Mouse (Mus musculus): ENCODE data around the gene Ring1. TPM values are rescaled to one million over a fixed set of nuclear protein-coding genes. Genes with fewer than 3 reads are reported as not detected.

Ring1 gene
- total and polyA plus RNA-seq, 2 experiments from 2014 or later, result 19.1 to 19.2 TPM

GRCm38 (mm10) chr17:33973572-33973971 lies 50.9 kb downstream of the Ring1 start:
- no peak for TF ChIP-seq CTCF (IDR thresholded peaks at IDR 0.05; ENCODE audit: low read depth)
- no peak overlapping the region for H3K9ac ChIP-seq (replicated peaks; ENCODE audit: low read length)
- no peaks in the 10 kb centered on the region for H3K36me3 ChIP-seq (ENCODE audit: insufficient read depth, low read length)
- no peaks in the 10 kb centered on the region for H3K4me1 ChIP-seq (ENCODE audit: insufficient read depth, low read length)
- H3K27me3 ChIP-seq (ENCODE audit: insufficient read depth, low read length), result peaks cover 10% of the 10 kb centered on the region
- H3K9me3 ChIP-seq (ENCODE audit: low read length), result no peaks in the 10 kb centered on the region
- ATAC-seq (no peak), DNase-seq (ENCODE audit: low spot score) (no peak)
- no peak overlapping the region for H3K4me2 ChIP-seq (ENCODE audit: low read depth, low read length)
- H3K4me3 ChIP-seq (ENCODE audit: low read length), result no peak overlapping the region
- no peak overlapping the region for H3K27ac ChIP-seq
- WGBS, result 64% methylated on average over 3 of the region's 3 CpGs

DNA sequence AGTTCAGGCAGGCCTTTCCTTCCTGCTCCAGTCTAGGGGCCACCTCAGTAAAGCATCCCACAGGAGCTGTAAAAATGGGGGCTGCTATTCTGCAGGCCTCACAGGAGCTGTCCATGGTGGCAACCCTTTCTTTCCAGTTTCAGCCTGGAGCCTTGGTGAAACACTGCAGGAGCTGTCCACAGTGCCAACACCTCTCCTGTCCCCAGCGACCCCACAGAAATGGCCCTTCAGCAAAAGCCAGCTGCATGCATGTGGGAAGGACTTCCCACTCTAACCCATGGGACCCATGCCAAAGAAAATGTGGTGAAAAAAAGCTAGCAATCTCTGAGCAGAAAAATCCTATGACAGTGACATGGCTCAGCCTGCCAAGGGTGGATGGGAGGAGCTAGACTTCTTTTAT lies 51.8 kb downstream of the Ring1 start:
- Histone ChIP-seq H3K9me3 (ENCODE audit: low read length) (no peaks in the 10 kb centered on the region), H3K27me3 (ENCODE audit: insufficient read depth, low read length) (0 out of 2 replicates have a peak, but pooled peaks cover 4% of the 10 kb centered on the region), H3K36me3 (ENCODE audit: insufficient read depth, low read length) (no peaks in the 10 kb centered on the region), H3K4me1 (ENCODE audit: insufficient read depth, low read length) (no peaks in the 10 kb centered on the region), H3K4me2 (ENCODE audit: low read depth, low read length) (no peak overlapping the region), H3K9ac (replicated peaks; ENCODE audit: low read length) (no peak overlapping the region), H3K4me3 (ENCODE audit: low read length) (no peak overlapping the region), H3K27ac (no peak overlapping the region)
- 13% methylated on average over 1 of the region's 1 CpGs for WGBS
- TF ChIP-seq CTCF (IDR thresholded peaks at IDR 0.05; ENCODE audit: low read depth), result no peak
- DNase-seq (ENCODE audit: low spot score) (peak; percentile 16), ATAC-seq (no peak)

MicroRNA genes within 50 kb of the gene (microRNA counts, 519-probe panel; counts per million panel counts)
- 3,791 counts per million, percentile 66 among the panel's probes with 10 or more counts for microRNA mmu-miR-219

Small RNA genes within 50 kb of the gene (microRNA-seq; reads per million reads assigned to microRNA genes)
- gene Mir219a-1, result 0 reads per million in 2 experiments
- gene Mir219c, result 0 reads per million in 2 experiments

Other genes with a start within 250 kb of the Ring1 start
Only the 30 nearest of the 33 such genes appear.
- 33.5 and 57.2 TPM in 2 replicates for gene Kank3, start 214.2 kb downstream of the Ring1 start, total RNA-seq (2014; rRNA removed)
- gene Kank3, start 214.2 kb downstream of the Ring1 start, polyA plus RNA-seq (2015; fragmentation: Nextera tagmentation; extraction: Ambion mirVana), result 44.1 and 47.9 TPM in 2 replicates
- gene Rps28, start 200.1 kb downstream of the Ring1 start, total RNA-seq (2014; rRNA removed), result 117 and 293 TPM in 2 replicates
- gene Rps28, start 200.1 kb downstream of the Ring1 start, polyA plus RNA-seq (2015; fragmentation: Nextera tagmentation; extraction: Ambion mirVana), result 609 and 617 TPM in 2 replicates
- 289 and 356 TPM in 2 replicates for gene Ndufa7, start 200.1 kb downstream of the Ring1 start, total RNA-seq (2014; rRNA removed)
- 562 and 577 TPM in 2 replicates for gene Ndufa7, start 200.1 kb downstream of the Ring1 start, polyA plus RNA-seq (2015; fragmentation: Nextera tagmentation; extraction: Ambion mirVana)
- 25.1 and 26.0 TPM in 2 replicates for gene Cd320, start 181.6 kb downstream of the Ring1 start, total RNA-seq (2014; rRNA removed)
- 55.7 and 58.6 TPM in 2 replicates for gene Cd320, start 181.6 kb downstream of the Ring1 start, polyA plus RNA-seq (2015; fragmentation: Nextera tagmentation; extraction: Ambion mirVana)
- not detected in 2 replicates for gene Gm7029, start 150.8 kb downstream of the Ring1 start, total RNA-seq (2014; rRNA removed)
- gene Gm7029, start 150.8 kb downstream of the Ring1 start, polyA plus RNA-seq (2015; fragmentation: Nextera tagmentation; extraction: Ambion mirVana), result not detected in 2 replicates
- 5.8 and 9.9 TPM in 2 replicates for gene Kifc1, start 134.0 kb downstream of the Ring1 start, total RNA-seq (2014; rRNA removed)
- gene Kifc1, start 134.0 kb downstream of the Ring1 start, polyA plus RNA-seq (2015; fragmentation: Nextera tagmentation; extraction: Ambion mirVana), result 2.0 and 3.2 TPM in 2 replicates
- gene Platr17, start 119.5 kb downstream of the Ring1 start, total RNA-seq (2014; rRNA removed), result 1.3 TPM in 1 of 2 replicates, not detected in the other
- gene Platr17, start 119.5 kb downstream of the Ring1 start, polyA plus RNA-seq (2015; fragmentation: Nextera tagmentation; extraction: Ambion mirVana), result 0.88 and 1.2 TPM in 2 replicates
- 52.1 and 58.4 TPM in 2 replicates for gene Daxx, start 115.3 kb downstream of the Ring1 start, total RNA-seq (2014; rRNA removed)
- 39.0 and 41.9 TPM in 2 replicates for gene Daxx, start 115.3 kb downstream of the Ring1 start, polyA plus RNA-seq (2015; fragmentation: Nextera tagmentation; extraction: Ambion mirVana)
- 41.5 and 61.8 TPM in 2 replicates for gene Tapbp, start 108.8 kb downstream of the Ring1 start, total RNA-seq (2014; rRNA removed)
- 39.1 and 40.2 TPM in 2 replicates for gene Tapbp, start 108.8 kb downstream of the Ring1 start, polyA plus RNA-seq (2015; fragmentation: Nextera tagmentation; extraction: Ambion mirVana)
- gene Zbtb22, start 108.8 kb downstream of the Ring1 start, total RNA-seq (2014; rRNA removed), result 58.5 TPM in 2 replicates
- gene Zbtb22, start 108.8 kb downstream of the Ring1 start, polyA plus RNA-seq (2015; fragmentation: Nextera tagmentation; extraction: Ambion mirVana), result 20.8 and 23.0 TPM in 2 replicates
- gene Rgl2, start 95.1 kb downstream of the Ring1 start, total RNA-seq (2014; rRNA removed), result 91.4 and 116 TPM in 2 replicates
- 36.1 and 36.8 TPM in 2 replicates for gene Rgl2, start 95.1 kb downstream of the Ring1 start, polyA plus RNA-seq (2015; fragmentation: Nextera tagmentation; extraction: Ambion mirVana)
- gene Pfdn6, start 84.3 kb downstream of the Ring1 start, total RNA-seq (2014; rRNA removed), result 25.2 and 43.1 TPM in 2 replicates
- gene Pfdn6, start 84.3 kb downstream of the Ring1 start, polyA plus RNA-seq (2015; fragmentation: Nextera tagmentation; extraction: Ambion mirVana), result 168 and 195 TPM in 2 replicates
- 16.6 and 16.8 TPM in 2 replicates for gene Wdr46, start 84.0 kb downstream of the Ring1 start, total RNA-seq (2014; rRNA removed)
- gene Wdr46, start 84.0 kb downstream of the Ring1 start, polyA plus RNA-seq (2015; fragmentation: Nextera tagmentation; extraction: Ambion mirVana), result 16.7 and 17.9 TPM in 2 replicates
- gene B3galt4, start 73.2 kb downstream of the Ring1 start, total RNA-seq (2014; rRNA removed), result 8.9 and 12.3 TPM in 2 replicates
- 10.7 and 11.6 TPM in 2 replicates for gene B3galt4, start 73.2 kb downstream of the Ring1 start, polyA plus RNA-seq (2015; fragmentation: Nextera tagmentation; extraction: Ambion mirVana)
- gene Vps52, start 68.9 kb downstream of the Ring1 start, total RNA-seq (2014; rRNA removed), result 55.6 and 57.4 TPM in 2 replicates
- 62.1 and 63.2 TPM in 2 replicates for gene Vps52, start 68.9 kb downstream of the Ring1 start, polyA plus RNA-seq (2015; fragmentation: Nextera tagmentation; extraction: Ambion mirVana)
- gene Rps18, start 68.7 kb downstream of the Ring1 start, total RNA-seq (2014; rRNA removed), result 1,180 and 1,309 TPM in 2 replicates
- gene Rps18, start 68.7 kb downstream of the Ring1 start, polyA plus RNA-seq (2015; fragmentation: Nextera tagmentation; extraction: Ambion mirVana), result 904 and 918 TPM in 2 replicates
- gene H2-K1, start 24.3 kb downstream of the Ring1 start, total RNA-seq (2014; rRNA removed), result 21.6 and 33.2 TPM in 2 replicates
- gene H2-K1, start 24.3 kb downstream of the Ring1 start, polyA plus RNA-seq (2015; fragmentation: Nextera tagmentation; extraction: Ambion mirVana), result 23.9 and 26.2 TPM in 2 replicates
- 78.3 and 87.4 TPM in 2 replicates for gene H2-Ke6, start 3.4 kb upstream of the Ring1 start, total RNA-seq (2014; rRNA removed)
- gene H2-Ke6, start 3.4 kb upstream of the Ring1 start, polyA plus RNA-seq (2015; fragmentation: Nextera tagmentation; extraction: Ambion mirVana), result 74.9 and 78.9 TPM in 2 replicates
- gene Slc39a7, start 7.0 kb upstream of the Ring1 start, total RNA-seq (2014; rRNA removed), result 188 and 250 TPM in 2 replicates
- 148 and 150 TPM in 2 replicates for gene Slc39a7, start 7.0 kb upstream of the Ring1 start, polyA plus RNA-seq (2015; fragmentation: Nextera tagmentation; extraction: Ambion mirVana)
- gene Rxrb, start 7.1 kb upstream of the Ring1 start, total RNA-seq (2014; rRNA removed), result 51.5 and 64.8 TPM in 2 replicates
- 48.7 and 49.2 TPM in 2 replicates for gene Rxrb, start 7.1 kb upstream of the Ring1 start, polyA plus RNA-seq (2015; fragmentation: Nextera tagmentation; extraction: Ambion mirVana)
- 12.1 and 16.7 TPM in 2 replicates for gene Col11a2, start 14.8 kb upstream of the Ring1 start, total RNA-seq (2014; rRNA removed)
- gene Col11a2, start 14.8 kb upstream of the Ring1 start, polyA plus RNA-seq (2015; fragmentation: Nextera tagmentation; extraction: Ambion mirVana), result 5.4 TPM in 2 replicates
- not detected in 2 replicates for gene H2-Oa, start 67.7 kb upstream of the Ring1 start, total RNA-seq (2014; rRNA removed)
- 0.23 and 0.31 TPM in 2 replicates for gene H2-Oa, start 67.7 kb upstream of the Ring1 start, polyA plus RNA-seq (2015; fragmentation: Nextera tagmentation; extraction: Ambion mirVana)
- 30.9 and 31.3 TPM in 2 replicates for gene H2-DMa, start 94.9 kb upstream of the Ring1 start, total RNA-seq (2014; rRNA removed)
- gene H2-DMa, start 94.9 kb upstream of the Ring1 start, polyA plus RNA-seq (2015; fragmentation: Nextera tagmentation; extraction: Ambion mirVana), result 23.5 and 24.1 TPM in 2 replicates
- 180 and 195 TPM in 2 replicates for gene Brd2, start 98.0 kb upstream of the Ring1 start, total RNA-seq (2014; rRNA removed)
- 101 and 108 TPM in 2 replicates for gene Brd2, start 98.0 kb upstream of the Ring1 start, polyA plus RNA-seq (2015; fragmentation: Nextera tagmentation; extraction: Ambion mirVana)
- 0.16 TPM in 1 of 2 replicates, not detected in the other for gene H2-DMb2, start 118.6 kb upstream of the Ring1 start, total RNA-seq (2014; rRNA removed)
- 0.58 and 0.59 TPM in 2 replicates for gene H2-DMb2, start 118.6 kb upstream of the Ring1 start, polyA plus RNA-seq (2015; fragmentation: Nextera tagmentation; extraction: Ambion mirVana)
- gene H2-DMb1, start 128.4 kb upstream of the Ring1 start, total RNA-seq (2014; rRNA removed), result 1.8 and 3.0 TPM in 2 replicates
- gene H2-DMb1, start 128.4 kb upstream of the Ring1 start, polyA plus RNA-seq (2015; fragmentation: Nextera tagmentation; extraction: Ambion mirVana), result 1.4 and 1.8 TPM in 2 replicates
- gene Tap1, start 162.9 kb upstream of the Ring1 start, total RNA-seq (2014; rRNA removed), result 14.0 and 14.1 TPM in 2 replicates
- 8.0 and 8.1 TPM in 2 replicates for gene Tap1, start 162.9 kb upstream of the Ring1 start, polyA plus RNA-seq (2015; fragmentation: Nextera tagmentation; extraction: Ambion mirVana)
- 0.68 and 4.3 TPM in 2 replicates for gene Psmb9, start 163.1 kb upstream of the Ring1 start, total RNA-seq (2014; rRNA removed)
- gene Psmb9, start 163.1 kb upstream of the Ring1 start, polyA plus RNA-seq (2015; fragmentation: Nextera tagmentation; extraction: Ambion mirVana), result 2.8 and 4.2 TPM in 2 replicates
- 2.8 and 5.0 TPM in 2 replicates for gene Psmb8, start 173.0 kb upstream of the Ring1 start, total RNA-seq (2014; rRNA removed)
- 6.5 and 6.9 TPM in 2 replicates for gene Psmb8, start 173.0 kb upstream of the Ring1 start, polyA plus RNA-seq (2015; fragmentation: Nextera tagmentation; extraction: Ambion mirVana)
- 0.89 and 1.8 TPM in 2 replicates for gene Tap2, start 178.8 kb upstream of the Ring1 start, total RNA-seq (2014; rRNA removed)
- 3.8 and 6.5 TPM in 2 replicates for gene Tap2, start 178.8 kb upstream of the Ring1 start, polyA plus RNA-seq (2015; fragmentation: Nextera tagmentation; extraction: Ambion mirVana)